In genomic region chr14:12375451-12375850, GRCm38 (mm10) we compare ENCODE assay signal across 24 mouse cellular contexts. TPM values are rescaled to one million over a fixed set of nuclear protein-coding genes. Genes with fewer than 3 reads are reported as not detected.
"Had no signal": no experiment of that assay in that cellular context is flagged by ENCODE, and none has a peak within 500 bp of the region (broad histone marks: within the 10 kb centered on the region; RNA-seq: fewer than 3 reads in every experiment).

No protein-coding gene starts in this region.

- H3K4me2 ChIP-seq: neural tube, embryonic 13.5 days; neural tube, embryonic 15.5 days; stomach, embryonic 15.5 days had no signal

- H3K9ac ChIP-seq: neural tube, embryonic 13.5 days; neural tube, embryonic 15.5 days; stomach, embryonic 15.5 days had no signal

- DNase-seq: retina, postnatal 1 day; right cerebral cortex, adult 18-20 months; right cerebral cortex, postnatal 14 days; right cerebral cortex, postnatal 25 days; right cerebral cortex, postnatal 4 days; spleen, adult 18-20 months; thymus, adult 18-20 months; thymus, adult 2 months; thymus, postnatal 14 days; thymus, postnatal 25 days; thymus, postnatal 36 days; thymus, postnatal 4 days had no signal

- H3K4me3 ChIP-seq: neural tube, embryonic 13.5 days; neural tube, embryonic 15.5 days; stomach, embryonic 15.5 days had no signal

- H3K9me3 ChIP-seq: neural tube, embryonic 13.5 days; neural tube, embryonic 15.5 days; stomach, embryonic 15.5 days had no signal

- H3K27me3 ChIP-seq: stomach, embryonic 15.5 days had no signal

- H3K27ac ChIP-seq: neural tube, embryonic 13.5 days; neural tube, embryonic 15.5 days; stomach, embryonic 15.5 days; stomach, postnatal 0 days had no signal

- H3K4me1 ChIP-seq: stomach, embryonic 15.5 days had no signal

- H3K36me3 ChIP-seq: stomach, embryonic 15.5 days had no signal

RNA-seq across cellular contexts. Expression of gene Fezf2, which starts 27.5 kb away (rescaled TPM):
- total RNA-seq: neutrophil, adult 5-6 weeks had no signal
- polyA plus RNA-seq: neural tube, embryonic 13.5 days; neural tube, embryonic 14.5 days; neural tube, embryonic 15.5 days; small intestine, adult 2 months; spleen, adult 2 months; stomach, embryonic 14.5 days; stomach, embryonic 15.5 days; stomach, embryonic 16.5 days; stomach, postnatal 0 days; testis, adult 2 months; urinary bladder, adult 2 months had no signal
